Mouse (Mus musculus): ENCODE data around the gene Cyp1a2.
A peak's percentile ranks its signal among the peaks of the same experiment; 100 is the strongest.
"Not testable (repeated sequence)": the region's sequence is repeated elsewhere in the genome, so short reads cannot be mapped to it uniquely, and the experiment has no call there.

Cyp1a2 gene

DNA sequence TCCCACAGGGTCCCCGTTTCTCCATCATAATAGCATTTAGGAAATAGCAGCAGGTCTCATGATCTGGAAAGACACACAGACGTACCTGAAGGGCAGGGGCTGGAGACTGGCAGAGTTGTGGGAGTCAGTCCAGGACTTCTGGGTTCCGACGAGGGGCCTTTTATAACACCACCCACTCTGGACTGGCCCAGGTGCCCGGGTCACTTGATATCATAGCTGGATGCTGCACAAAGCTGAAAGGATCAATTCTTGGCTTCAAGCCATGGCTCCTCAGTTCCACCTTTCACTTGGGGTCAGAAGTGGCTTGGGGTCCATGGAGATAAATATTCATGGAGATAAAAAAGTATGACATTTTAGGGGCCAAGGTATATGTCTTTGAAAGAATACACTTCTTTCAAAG lies at the start of gene Cyp1a2:
Gene Cyp1a2, minus strand, starts transcription at position 184 of the 400 bp plus-strand sequence.
- DNase-seq (ENCODE audit: low read depth, low spot score), result no peak

DNA sequence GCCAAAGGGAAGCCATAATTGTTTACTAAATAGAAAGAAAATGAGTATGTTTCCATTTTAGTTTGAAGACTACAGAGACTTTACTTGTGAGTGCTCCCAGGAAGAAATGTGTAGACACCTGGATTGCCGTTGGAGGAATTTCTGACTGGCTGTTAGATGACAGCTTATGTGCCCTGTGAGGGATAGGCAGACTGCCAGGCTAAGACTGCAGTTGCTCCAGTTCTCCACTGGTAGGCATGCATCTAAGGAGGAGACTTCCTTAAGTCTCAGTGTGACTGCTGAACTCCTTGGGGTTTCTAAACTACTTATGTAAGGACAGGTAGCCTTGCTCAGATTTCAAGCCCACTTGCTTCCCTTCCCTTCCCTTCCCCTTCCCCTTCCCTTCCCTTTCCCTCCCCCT lies 44.8 kb upstream of the Cyp1a2 start:
- DNase-seq (ENCODE audit: low read depth, low spot score), result peak; percentile 21

DNA sequence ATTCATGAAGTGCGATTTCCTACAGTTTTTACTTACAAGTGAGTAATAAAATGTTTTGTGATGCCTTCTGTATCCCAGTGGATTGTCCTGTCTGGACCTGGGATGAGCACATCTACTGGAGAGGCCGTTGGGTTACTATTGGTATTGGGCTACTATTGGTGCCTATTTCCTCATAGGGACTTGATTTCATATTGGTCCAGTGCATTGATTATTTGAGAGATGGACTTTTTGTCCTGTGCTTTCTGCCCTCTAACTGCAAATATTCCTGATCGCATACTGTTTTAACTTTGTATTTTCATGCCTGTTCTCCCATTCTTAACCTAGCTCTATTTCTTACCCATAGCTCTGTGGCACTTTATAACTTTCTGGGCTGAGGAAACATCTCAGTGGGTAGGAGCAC lies 41.2 kb upstream of the Cyp1a2 start:
- no peak for DNase-seq (ENCODE audit: low read depth, low spot score)

DNA sequence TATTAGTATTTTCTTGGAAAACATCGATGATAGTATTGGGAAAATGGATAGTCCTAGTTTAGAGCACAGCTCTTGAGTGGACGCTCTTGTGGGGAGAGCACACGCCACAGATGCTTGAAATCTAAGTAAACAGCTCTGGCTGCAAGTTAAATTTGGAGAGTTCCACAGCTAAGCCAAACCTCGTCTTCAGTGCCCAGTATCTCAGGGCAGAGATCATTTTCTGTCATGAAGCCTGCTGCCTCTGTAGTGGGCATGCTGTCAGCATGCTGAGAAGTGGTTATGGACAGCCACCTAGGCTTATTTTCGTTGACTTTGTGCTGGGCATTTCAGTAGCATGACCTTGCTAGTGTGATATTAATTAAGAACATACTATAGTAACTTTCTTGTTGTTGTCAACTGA lies 40.3 kb upstream of the Cyp1a2 start:
- no peak for DNase-seq (ENCODE audit: low read depth, low spot score)

DNA sequence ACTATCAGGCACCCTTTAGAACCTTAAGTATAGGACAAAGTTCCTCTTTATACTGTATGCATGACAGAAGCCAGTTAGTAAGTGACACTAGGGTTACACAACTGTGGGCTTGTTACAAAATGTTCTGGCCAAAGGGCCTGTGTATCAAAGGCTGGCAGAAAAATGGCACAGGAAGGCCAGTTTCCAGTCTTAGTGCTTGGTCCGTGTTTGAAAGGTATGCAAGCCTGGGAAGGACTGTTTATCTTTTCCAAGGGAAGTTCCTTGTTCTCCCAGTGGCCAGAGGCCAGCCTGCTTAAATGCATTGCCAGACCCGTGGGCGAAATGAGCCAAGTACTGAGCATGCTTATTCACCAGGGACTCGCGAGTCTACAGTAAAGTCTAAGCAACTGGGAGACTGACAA lies 39.8 kb upstream of the Cyp1a2 start:
- no peak for DNase-seq (ENCODE audit: low read depth, low spot score)

DNA sequence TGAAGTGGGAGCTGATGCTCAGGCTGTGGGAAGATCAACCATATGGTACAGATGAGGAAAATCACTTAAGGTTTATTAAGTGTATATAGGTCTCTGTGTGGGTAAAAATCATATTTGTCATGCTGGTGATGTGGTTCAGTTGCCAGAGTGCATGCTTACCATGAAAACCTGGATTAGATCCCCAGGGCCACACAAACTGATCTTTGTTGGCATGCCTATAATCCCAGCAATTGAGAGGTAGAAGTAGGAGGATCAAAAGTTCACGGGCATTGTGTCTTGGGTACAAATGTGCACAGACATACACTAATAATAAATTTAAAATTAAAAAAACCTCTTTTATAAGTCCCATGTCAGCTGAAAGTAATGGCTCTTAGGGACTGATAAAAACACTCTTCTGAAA lies 38.9 kb upstream of the Cyp1a2 start:
- no peak for DNase-seq (ENCODE audit: low read depth, low spot score)

DNA sequence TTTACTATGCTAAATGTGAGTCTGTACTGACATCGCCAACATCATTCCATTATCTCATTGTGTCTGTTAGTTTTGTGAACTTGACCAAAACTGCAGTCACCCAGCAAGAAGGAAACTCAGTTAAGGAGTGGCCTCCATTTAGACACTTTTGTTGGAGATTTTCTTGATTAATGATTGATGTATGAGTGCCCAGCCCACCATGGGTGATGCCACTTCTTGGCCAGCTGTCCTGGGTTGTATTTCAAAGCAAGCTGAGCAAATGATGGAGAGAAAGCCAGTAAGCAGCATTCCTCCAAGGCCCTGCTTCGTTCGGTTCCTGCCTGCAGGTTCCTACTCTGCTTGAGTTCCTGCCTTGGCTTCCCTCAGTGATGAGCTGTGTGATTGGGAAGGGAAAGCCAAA lies 37.2 kb upstream of the Cyp1a2 start:
- DNase-seq (ENCODE audit: low read depth, low spot score), result no peak

DNA sequence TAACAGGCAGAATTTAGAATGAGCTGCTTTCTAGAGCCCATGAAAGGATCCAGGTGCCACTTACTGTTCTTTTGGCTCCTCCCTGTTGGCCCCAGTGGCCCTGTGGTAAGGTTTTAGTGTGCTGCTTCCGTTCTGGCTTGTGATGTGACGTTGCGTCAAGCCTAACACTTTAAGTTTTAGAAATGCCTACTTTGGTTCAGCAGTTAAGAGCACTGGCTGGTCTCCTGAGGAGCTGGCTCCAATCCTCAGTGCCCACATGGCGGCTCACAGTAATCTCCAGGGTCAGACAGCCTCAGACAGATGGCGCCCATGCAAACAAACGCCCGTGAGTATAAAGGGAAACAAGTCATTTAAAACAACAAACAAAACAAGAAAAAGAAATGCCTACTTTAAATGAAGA lies 34.9 kb upstream of the Cyp1a2 start:
- no peak for DNase-seq (ENCODE audit: low read depth, low spot score)

DNA sequence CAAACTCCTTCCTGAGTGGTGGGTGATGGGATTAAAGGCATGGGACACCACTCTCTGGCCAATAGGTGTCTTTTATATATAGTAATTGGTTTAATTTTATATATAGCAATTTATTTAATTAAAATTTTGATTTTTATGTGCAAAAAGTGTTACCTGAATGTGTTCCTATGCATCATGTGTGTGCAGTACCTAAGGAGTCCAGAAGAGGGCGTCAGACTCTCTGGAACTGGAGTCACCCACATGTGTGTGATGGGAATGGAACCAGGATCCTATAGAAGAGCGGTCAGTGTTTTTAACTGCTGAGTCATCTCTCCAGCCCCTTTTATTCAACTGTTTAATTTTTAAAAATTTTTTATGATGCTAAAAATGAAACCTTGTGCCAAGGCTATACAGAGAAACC lies 28.7 kb upstream of the Cyp1a2 start:
- peak; percentile 45 for DNase-seq (ENCODE audit: low read depth, low spot score)

DNA sequence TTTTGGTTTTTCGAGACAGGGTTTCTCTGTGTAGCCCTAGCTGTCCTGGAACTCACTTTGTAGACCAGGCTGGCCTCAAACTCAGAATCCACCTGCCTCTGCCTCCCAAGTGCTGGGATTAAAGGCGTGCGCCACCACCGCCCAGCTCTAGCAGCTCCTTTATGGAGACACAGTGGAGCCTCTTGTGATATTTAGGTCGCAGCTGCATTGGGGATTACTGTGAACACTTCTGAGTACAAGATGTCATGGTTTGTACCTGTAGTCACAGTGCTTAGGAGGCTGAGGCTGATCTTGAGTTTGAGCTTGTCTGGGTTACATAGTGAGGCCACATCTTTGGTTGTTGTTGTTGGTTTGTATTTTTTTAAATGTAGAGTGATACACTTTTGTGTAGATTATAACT lies 26.7 kb upstream of the Cyp1a2 start:
- DNase-seq (ENCODE audit: low read depth, low spot score), result not testable (repeated sequence)

DNA sequence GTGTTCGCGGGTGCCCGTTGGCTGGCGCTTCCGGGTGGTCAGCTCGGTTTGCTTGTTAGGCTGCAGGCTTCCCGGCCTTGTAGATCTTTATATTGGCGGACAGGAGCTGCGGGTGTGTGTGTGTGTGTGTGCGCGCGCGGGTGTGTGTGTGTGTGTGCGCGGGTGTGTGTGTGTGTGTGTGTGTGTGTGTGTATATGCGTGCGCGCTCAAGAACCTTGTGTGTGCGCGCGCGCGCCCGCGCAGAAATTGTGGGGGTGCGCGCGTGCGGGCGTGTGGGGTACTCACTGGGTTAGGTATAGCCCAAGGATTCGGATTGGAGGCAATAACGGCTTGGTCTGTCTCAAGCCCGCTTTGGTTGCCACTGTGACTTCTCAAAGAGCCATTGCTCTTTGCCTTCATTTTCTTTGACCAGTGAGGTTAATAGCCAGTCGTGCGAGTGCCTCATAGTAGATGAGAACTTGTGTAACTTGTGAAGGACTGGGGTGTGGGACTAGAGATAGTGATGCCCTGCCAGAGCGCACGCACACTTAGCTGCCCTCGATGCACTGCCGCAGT lies 25.3 kb upstream of the Cyp1a2 start:
- DNase-seq (ENCODE audit: low read depth, low spot score), result peak; percentile 59

DNA sequence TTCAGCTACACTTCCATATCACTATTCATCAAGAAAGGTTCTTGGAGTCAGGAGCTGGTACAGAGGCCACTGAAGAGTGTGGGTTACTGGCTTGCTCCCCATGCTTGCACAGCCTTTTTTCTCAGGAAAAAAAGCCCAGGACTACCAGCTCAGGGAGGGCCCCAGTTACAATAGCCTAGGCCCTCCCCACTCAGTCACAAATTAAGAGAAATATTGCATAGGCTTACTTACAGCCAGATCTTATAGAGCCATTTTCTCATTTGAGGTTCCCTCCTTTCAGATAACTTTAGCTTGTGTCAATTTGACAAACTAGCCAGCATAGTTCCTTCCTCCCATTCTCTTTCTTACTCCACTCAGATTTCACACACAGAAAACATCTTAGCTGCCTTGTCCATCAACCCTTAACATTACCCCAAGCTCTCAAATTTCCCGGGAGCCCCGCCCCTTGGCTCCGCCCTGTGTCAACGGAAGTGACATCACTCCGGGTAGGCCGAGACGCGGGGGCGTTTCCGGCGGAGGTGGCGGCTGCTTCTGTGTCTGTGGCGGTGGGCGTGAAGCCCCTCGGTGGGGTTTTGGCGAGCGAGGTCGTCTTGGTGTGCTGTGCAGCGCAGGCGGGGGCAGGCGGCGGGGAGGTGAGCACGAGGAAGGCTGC lies 24.7 kb upstream of the Cyp1a2 start, which contains the start of gene Edc3:
Gene Edc3, plus strand, starts transcription at position 473 of the 652 bp plus-strand sequence.
- DNase-seq (ENCODE audit: low read depth, low spot score), result peak; percentile 93

DNA sequence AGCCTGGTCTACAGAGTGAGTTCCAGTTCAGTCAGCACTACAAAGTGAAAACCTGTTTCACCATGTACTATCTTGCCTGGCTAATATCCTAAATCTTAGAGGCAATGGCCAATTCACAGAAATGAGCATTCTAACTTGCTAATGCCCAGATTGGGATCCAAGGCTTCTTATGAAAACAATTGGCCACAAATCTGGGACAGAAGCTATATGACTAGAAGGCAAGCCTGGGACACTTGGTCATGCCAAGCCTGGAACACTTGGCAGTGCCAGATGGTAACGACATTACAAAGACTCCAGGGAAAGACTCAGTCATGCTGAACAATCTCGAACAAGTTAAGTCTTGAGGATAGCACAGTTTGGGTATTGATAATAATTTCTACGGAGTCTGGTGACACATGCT lies 23.0 kb upstream of the Cyp1a2 start:
- DNase-seq (ENCODE audit: low read depth, low spot score), result no peak

DNA sequence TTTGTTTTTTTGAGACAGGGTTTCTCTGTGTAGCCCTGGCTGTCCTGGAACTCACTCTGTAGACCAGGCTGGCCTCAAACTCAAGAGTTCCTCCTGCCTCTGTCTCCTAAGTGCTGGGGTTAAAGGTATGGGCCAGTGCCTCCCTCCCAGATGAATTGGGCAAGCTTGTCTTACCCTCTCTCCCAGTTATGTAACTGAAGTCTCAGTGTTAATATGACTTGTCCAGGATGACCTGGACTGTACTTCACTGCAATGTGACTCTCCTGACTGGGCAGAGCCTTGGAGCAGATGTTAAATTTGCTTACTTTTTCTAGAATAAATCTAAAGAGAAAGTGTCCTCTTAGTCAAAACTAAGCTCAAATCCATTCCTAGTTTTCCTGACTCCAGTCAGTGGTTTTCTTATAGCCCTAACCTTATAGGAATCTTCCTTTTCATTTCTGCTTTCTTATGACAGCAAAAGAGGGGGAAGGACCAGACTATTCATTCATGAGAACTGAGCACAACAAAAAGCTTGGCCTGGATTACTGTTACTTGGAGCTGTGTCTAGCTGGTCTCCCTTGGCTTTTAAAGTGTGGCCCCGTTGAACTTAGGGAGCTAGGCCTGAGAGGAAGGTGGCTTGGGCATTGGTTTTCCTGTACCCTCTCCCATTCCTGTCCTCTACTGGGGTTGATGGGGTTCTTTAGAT lies 15.1 kb upstream of the Cyp1a2 start:
- DNase-seq (ENCODE audit: low read depth, low spot score), result no peak

DNA sequence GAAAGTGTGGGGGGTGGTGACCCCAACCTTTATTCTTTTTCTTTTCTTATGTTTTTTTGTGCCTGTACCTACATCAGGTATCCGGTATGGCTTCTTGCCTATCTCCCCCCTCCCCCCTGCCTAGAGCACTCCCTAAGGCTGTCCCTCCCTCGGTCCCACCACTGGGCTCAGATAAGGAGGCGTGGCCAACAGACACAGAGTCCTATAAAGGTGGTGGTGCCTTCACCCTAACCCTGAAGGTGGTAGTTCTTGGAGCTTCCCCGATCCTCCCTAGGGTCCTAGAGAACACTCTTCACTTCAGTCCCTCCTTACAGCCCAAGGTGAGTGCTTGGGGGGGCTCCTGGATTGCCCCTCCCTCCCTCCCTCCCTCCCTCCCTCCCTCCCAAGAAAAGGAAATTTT lies 13.9 kb upstream of the Cyp1a2 start:
- DNase-seq (ENCODE audit: low read depth, low spot score), result no peak

DNA sequence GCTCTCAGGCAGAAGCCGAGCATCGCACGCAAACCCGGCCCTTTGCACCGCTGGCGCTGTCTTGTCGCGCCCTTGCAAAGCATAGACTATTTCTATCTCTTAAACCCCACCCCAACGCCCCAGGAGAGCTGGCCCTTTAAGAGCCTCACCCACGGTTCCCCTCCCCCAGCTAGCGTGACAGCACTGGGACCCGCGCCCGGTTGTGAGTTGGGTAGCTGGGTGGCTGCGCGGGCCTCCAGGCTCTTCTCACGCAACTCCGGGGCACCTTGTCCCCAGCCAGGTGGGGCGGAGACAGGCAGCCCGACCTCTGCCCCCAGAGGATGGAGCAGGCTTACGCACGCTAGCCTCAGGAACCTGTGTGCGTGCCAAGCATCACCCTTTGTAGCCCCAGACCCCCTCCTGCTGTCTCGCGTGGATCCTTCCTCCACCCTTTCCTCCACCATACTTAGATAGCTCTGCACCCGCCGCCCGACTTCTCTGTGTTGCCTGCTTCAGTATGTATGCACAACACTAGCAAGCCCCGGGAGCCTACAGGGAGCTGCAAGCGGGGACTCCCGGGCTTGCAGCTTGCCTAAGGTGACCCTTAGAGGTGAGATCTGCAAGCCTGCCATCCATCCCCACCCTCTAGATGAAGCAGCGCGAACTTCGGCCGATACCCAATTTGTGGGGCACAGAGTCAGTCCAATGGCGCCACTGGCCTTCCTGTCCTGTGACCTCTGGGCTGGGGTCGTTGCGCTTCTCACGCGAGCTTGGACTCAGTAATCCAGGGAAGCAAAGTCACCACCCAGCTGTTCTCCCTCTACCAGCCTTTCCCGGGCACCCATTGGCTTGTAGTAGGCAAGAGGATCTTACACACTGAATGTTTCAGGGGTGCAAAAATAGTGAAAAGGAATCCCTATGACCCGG lies 13.1 kb upstream of the Cyp1a2 start:
- DNase-seq (ENCODE audit: low read depth, low spot score), result peak; percentile 37

DNA sequence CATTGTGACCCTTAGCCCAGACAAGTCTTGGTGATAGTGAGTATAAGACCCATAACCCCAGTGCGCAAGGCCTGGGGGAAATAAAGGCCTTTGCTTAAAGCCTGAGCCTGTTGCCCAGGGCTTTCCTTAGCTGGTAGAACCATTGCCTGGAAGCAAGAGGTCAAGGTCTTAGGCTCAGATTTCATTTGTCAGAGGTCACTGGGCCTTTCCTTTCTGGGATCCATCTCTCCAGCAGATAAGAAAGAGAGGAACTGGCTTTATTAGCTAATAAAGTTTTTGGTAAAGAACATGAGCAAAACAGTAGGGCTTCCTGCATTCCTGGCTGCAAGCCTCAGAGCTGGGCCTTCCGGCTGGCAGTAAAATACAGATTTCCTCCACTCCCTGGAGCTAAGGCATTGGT lies 10.6 kb upstream of the Cyp1a2 start:
- DNase-seq (ENCODE audit: low read depth, low spot score), result no peak

DNA sequence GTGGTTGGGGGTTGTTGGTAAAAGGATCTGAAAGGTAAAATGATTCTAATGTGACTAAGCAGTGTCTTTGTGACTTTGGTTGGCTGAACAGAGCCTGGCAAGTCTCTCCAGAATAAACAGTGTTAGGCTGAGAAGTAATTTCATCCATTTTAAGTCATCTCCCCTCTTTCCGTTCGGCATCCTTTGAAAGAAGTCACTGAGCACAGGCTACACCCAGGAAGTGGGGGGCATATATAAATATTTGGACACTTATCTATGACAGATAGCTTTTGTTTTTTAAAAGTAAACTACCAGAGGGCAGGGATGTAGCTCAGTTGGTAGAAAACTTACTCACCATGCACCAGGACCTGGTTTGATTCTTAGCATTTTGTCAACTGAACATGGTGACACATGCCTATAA lies 5.1 kb upstream of the Cyp1a2 start:
- DNase-seq (ENCODE audit: low read depth, low spot score), result no peak

DNA sequence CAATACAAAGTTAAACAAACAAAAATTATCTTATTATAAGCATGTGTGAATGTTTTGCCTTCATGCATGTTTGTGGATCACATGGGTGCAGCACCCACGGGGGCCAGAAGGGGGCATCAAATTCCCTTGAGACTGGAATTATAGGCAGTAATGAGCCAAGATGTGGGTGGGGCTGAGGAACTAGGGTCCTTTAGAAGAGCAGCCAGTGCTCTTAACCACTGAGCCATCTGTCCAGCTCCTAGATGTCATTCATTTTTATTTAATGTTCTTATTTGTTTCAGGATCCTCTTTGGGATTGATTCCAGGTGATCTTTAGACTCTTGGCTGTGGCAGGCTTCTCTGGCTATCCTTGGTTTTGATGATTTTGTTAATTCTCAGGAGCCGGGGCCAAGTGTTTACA lies 4.7 kb upstream of the Cyp1a2 start:
- DNase-seq (ENCODE audit: low read depth, low spot score), result peak; percentile 41

DNA sequence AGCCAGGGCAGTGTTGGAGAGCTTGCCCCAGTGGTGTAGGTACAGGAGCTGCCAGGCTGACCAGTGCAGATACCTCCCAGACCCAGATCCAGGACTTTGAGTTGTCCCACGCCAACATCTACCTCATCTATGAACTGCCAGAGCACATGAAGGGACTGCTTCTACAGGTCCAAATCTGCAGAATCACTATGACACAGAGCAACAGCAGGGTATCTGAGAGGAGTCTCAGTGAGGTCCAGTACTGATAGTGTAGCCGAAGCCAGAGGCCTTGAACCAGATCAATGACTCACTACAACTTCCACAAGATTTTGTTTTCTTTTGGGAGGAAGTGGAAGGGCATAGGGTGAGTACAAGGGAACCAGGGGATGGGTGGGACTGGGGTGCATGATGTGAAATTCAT lies 4.2 kb upstream of the Cyp1a2 start, which contains the start of gene Cyp1a1:
Gene Cyp1a1, plus strand, starts transcription at position 178 of the 400 bp plus-strand sequence.
- DNase-seq (ENCODE audit: low read depth, low spot score), result no peak

DNA sequence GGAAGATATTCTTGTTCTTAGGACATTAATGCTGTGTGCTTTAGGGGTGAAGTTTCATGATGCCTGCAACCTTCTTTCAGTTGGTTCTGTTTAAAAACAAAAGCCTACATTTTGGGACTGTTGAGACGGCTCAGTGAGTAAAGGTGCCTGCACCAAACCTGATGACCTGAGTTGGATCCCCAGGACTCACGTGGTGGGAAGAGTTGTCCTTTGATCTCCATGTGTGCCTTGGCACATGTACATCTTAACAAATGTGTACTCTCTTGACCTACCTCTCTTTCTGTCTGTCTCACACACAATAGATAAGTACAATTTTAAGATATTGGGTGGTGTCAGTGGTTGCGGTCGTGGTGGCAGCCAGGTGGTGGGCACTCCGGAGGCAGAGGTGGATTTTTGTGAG lies 2.5 kb upstream of the Cyp1a2 start:
- DNase-seq (ENCODE audit: low read depth, low spot score), result no peak

DNA sequence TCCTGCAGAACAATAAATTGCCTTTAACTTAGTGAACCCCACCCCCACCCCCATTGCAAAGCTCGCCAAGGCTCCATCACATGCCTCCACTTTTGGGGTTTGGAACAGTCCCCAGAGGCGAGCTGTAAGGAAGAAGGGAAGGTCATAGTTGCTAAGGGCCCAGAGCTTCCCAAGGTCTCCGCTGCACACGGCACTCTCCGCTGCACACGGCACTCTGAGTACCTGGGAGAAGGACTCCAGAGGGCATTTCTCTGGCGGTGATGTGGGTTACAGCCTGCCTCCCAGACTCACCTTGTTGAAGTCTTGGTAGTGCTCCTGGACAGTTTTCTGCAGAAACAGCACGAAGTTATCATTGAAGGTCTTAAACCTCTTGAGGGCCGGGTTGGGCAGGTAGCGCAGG lies 2.1 kb downstream of the Cyp1a2 start:
- DNase-seq (ENCODE audit: low read depth, low spot score), result no peak

Measured in CD4-positive, CD25-positive, alpha-beta regulatory T cell, adult 2 months (primary cell).